In genomic region chr7:143444955-143445648, GRCm38 (mm10) we compare ENCODE assay signal across 9 mouse cellular contexts. TPM values are rescaled to one million over a fixed set of nuclear protein-coding genes. Genes with fewer than 3 reads are reported as not detected.
A peak's percentile ranks its signal among the peaks of the same experiment; 100 is the strongest.
DNase-seq lines count a peak whose midpoint lies in the region; ATAC-seq and TF ChIP-seq lines count a peak whose summit lies in the region.
"Had no signal": no experiment of that assay in that cellular context is flagged by ENCODE, and none has a peak within 500 bp of the region (broad histone marks: within the 10 kb centered on the region; RNA-seq: fewer than 3 reads in every experiment).

No protein-coding gene starts in this region.

- DNase-seq in kidney, postnatal 0 days (ENCODE audit: low spot score): no peak
- no peak for DNase-seq in kidney, adult 8-10 months
- peak; percentile 41 for DNase-seq in forebrain, embryonic 10.5 days (ENCODE audit: extremely low spot score, low spot score)
- no peak for DNase-seq in limb, embryonic 14.5 days (ENCODE audit: low spot score)
- peak; percentile 57 for DNase-seq in retina, embryonic 14.5 days (ENCODE audit: low spot score)
- DNase-seq in layer of hippocampus, postnatal 36 days: no peak
- no peak for DNase-seq in left cerebral cortex, adult 8-10 months (ENCODE audit: low spot score in 2 of 2)
- DNase-seq in testis, postnatal 10 days (ENCODE audit: low spot score): no peak

- no peaks in the 10 kb centered on the region for H3K36me3 ChIP-seq in kidney, postnatal 0 days (ENCODE audit: insufficient read depth, low read length)
- no peaks in the 10 kb centered on the region for H3K36me3 ChIP-seq in forebrain, embryonic 10.5 days (replicated peaks)
- no peaks in the 10 kb centered on the region for H3K36me3 ChIP-seq in limb, embryonic 14.5 days (ENCODE audit: control insufficient read depth, insufficient read depth, low read length)

- 3% methylated on average over 53 of the region's 55 CpGs for WGBS in kidney, postnatal 0 days
- WGBS in forebrain, embryonic 10.5 days: 3% methylated on average over 55 of the region's 55 CpGs
- WGBS in limb, embryonic 14.5 days: 6% methylated on average over 51 of the region's 55 CpGs

- H3K9me3 ChIP-seq in kidney, postnatal 0 days (replicated peaks; ENCODE audit: low read length): no peaks in the 10 kb centered on the region
- no peaks in the 10 kb centered on the region for H3K9me3 ChIP-seq in forebrain, embryonic 10.5 days
- H3K9me3 ChIP-seq in limb, embryonic 14.5 days (ENCODE audit: control insufficient read depth, low read length): no peaks in the 10 kb centered on the region

- peaks cover 8% of the 10 kb centered on the region; the same call in 1 of the 2 replicates for H3K27me3 ChIP-seq in kidney, postnatal 0 days (ENCODE audit: insufficient read depth, low read length)
- peaks cover 99% of the 10 kb centered on the region for H3K27me3 ChIP-seq in forebrain, embryonic 10.5 days (ENCODE audit: poor library complexity, severe bottlenecking)
- peaks cover 18% of the 10 kb centered on the region for H3K27me3 ChIP-seq in limb, embryonic 14.5 days (ENCODE audit: control insufficient read depth, insufficient read depth, low read length)
- H3K27me3 ChIP-seq: Patski had no signal

- H3K9ac ChIP-seq in kidney, postnatal 0 days (ENCODE audit: low read depth, low read length): peak overlapping the region; percentile 44; the same call in 1 of the 2 replicates
- H3K9ac ChIP-seq in limb, embryonic 14.5 days (ENCODE audit: low read depth, low read length, severe bottlenecking): peak overlapping the region; percentile 58

- TF ChIP-seq POLR2A in limb, embryonic 14.5 days (IDR thresholded peaks at IDR 0.05; ENCODE audit: borderline replicate concordance, extremely low read depth, insufficient read depth, insufficient read length): no peak

- peak overlapping the region; percentile 64 for H3K4me2 ChIP-seq in kidney, postnatal 0 days (ENCODE audit: low read length)
- peak overlapping the region; percentile 69 for H3K4me2 ChIP-seq in limb, embryonic 14.5 days (replicated peaks; ENCODE audit: low read depth, low read length, severe bottlenecking)

- no peak for ATAC-seq in kidney, postnatal 0 days (replicated peaks; ENCODE audit: low FRiP score, low read depth)
- ATAC-seq in limb, embryonic 14.5 days (ENCODE audit: low FRiP score, low read depth): peak; percentile 23; the same call in 1 of the 2 replicates
- ATAC-seq: Patski had no signal

- peak overlapping the region; percentile 33 for H3K4me3 ChIP-seq in kidney, postnatal 0 days (replicated peaks; ENCODE audit: low read depth, low read length)
- peak overlapping the region; percentile 45 for H3K4me3 ChIP-seq in forebrain, embryonic 10.5 days
- peak overlapping the region; percentile 35 for H3K4me3 ChIP-seq in limb, embryonic 14.5 days (replicated peaks; ENCODE audit: low read length)

- H3K4me1 ChIP-seq in kidney, postnatal 0 days (replicated peaks; ENCODE audit: insufficient read depth, low read length): peaks cover 9% of the 10 kb centered on the region; the same call in 1 of the 2 replicates
- peaks cover 71% of the 10 kb centered on the region for H3K4me1 ChIP-seq in forebrain, embryonic 10.5 days
- H3K4me1 ChIP-seq in limb, embryonic 14.5 days (ENCODE audit: control insufficient read depth, insufficient read depth, low read length): peaks cover 15% of the 10 kb centered on the region

- no peak overlapping the region for H3K27ac ChIP-seq in kidney, postnatal 0 days
- peak overlapping the region; percentile 87 for H3K27ac ChIP-seq in forebrain, embryonic 10.5 days
- H3K27ac ChIP-seq in limb, embryonic 14.5 days (replicated peaks; ENCODE audit: low read depth, low read length): no peak overlapping the region

- TF ChIP-seq CTCF in kidney, postnatal 0 days (IDR thresholded peaks at IDR 0.05; ENCODE audit: low read depth): no peak

RNA-seq across cellular contexts. Expression of gene Cdkn1c, which starts 15.7 kb away (rescaled TPM):
- 498 and 594 TPM in 2 replicates for polyA plus RNA-seq in kidney, postnatal 0 days (2015; fragmentation: Nextera tagmentation; extraction: Ambion mirVana)
- polyA plus RNA-seq in forebrain, embryonic 10.5 days (2016; fragmentation: Nextera tagmentation; extraction: Ambion mirVana): 194 and 230 TPM in 2 replicates
- 1,048 and 1,240 TPM in 2 replicates for polyA plus RNA-seq in limb, embryonic 14.5 days (2012; rRNA removed)
- 2,054 and 2,200 TPM in 2 replicates for polyA plus RNA-seq in limb, embryonic 14.5 days (2014; fragmentation: Nextera tagmentation; extraction: Ambion mirVana)
- 1 to 10 TPM; 3.6 to 6.7 TPM for total RNA-seq in layer of hippocampus, postnatal 36 days (2021)
- 10 to 100 TPM; 16.4 to 17.3 (median 16.9) TPM for total RNA-seq in left cerebral cortex, adult 8-10 months (2022)

RNA-seq across cellular contexts. Expression of gene Slc22a18, which starts 28.4 kb away (rescaled TPM):
- 22.1 and 22.7 TPM in 2 replicates for polyA plus RNA-seq in kidney, postnatal 0 days (2015; fragmentation: Nextera tagmentation; extraction: Ambion mirVana)
- 0.43 TPM in 2 replicates for polyA plus RNA-seq in forebrain, embryonic 10.5 days (2016; fragmentation: Nextera tagmentation; extraction: Ambion mirVana)
- 3.3 and 5.3 TPM in 2 replicates for polyA plus RNA-seq in limb, embryonic 14.5 days (2012; rRNA removed)
- polyA plus RNA-seq in limb, embryonic 14.5 days (2014; fragmentation: Nextera tagmentation; extraction: Ambion mirVana): 2.3 and 2.6 TPM in 2 replicates
- under 1 TPM; 0.28 to 0.65 TPM for total RNA-seq in layer of hippocampus, postnatal 36 days (2021)
- 1 to 10 TPM in 3 of 4 experiments, under 1 TPM in 1; 0.78 to 1.8 (median 1.2) TPM for total RNA-seq in left cerebral cortex, adult 8-10 months (2022)

RNA-seq across cellular contexts. Expression of gene Phlda2, which starts 57.8 kb away (rescaled TPM):
- polyA plus RNA-seq in kidney, postnatal 0 days (2015; fragmentation: Nextera tagmentation; extraction: Ambion mirVana): 23.8 and 23.9 TPM in 2 replicates
- 0.96 and 1.4 TPM in 2 replicates for polyA plus RNA-seq in forebrain, embryonic 10.5 days (2016; fragmentation: Nextera tagmentation; extraction: Ambion mirVana)
- polyA plus RNA-seq in limb, embryonic 14.5 days (2012; rRNA removed): 23.3 and 34.7 TPM in 2 replicates
- 13.7 and 14.1 TPM in 2 replicates for polyA plus RNA-seq in limb, embryonic 14.5 days (2014; fragmentation: Nextera tagmentation; extraction: Ambion mirVana)
- not detected for total RNA-seq in layer of hippocampus, postnatal 36 days (2021)
- not detected for total RNA-seq in left cerebral cortex, adult 8-10 months (2022)
- polyA plus RNA-seq: Patski had no signal

Comparison
In these comparisons a context has a peak if more than half of its experiments do, and no peak if none do; other contexts are left out.
1. DNase-seq: peak in forebrain, embryonic 10.5 days (single experiment) and retina, embryonic 14.5 days (single experiment); none in kidney, postnatal 0 days (single experiment), kidney, adult 8-10 months (0 of 2), limb, embryonic 14.5 days (single experiment), layer of hippocampus, postnatal 36 days (0 of 2), left cerebral cortex, adult 8-10 months (0 of 2) and testis, postnatal 10 days (single experiment).
2. Peak in every context shown above with its lines, with median percentiles within 50 percentile points of each other: H3K4me3 ChIP-seq.